Mouse (Mus musculus): ENCODE measurements at regions not wholly inside any gene's neighbourhood (a gene's known extent, or its start where the extent isn't known, plus 50 kb on each side); places are given as distances from the start of the nearest gene placed in this dataset.

- TF ChIP-seq CTCF (conservative IDR thresholded peaks at IDR 0.05; ENCODE audit: insufficient read depth, insufficient read length, low read depth, low read length) (no peak), POLR2A (IDR thresholded peaks at IDR 0.05; ENCODE audit: low read depth, low read length) (no peak)
- H3K36me3 ChIP-seq (ENCODE audit: control insufficient read depth, insufficient read depth, low read length): no peaks in the 10 kb centered on the region
- WGBS: 86% methylated on average over 6 of the region's 6 CpGs
- no peak for DNase-seq
- H3K4me3 ChIP-seq (ENCODE audit: insufficient read depth, low read depth, low read length): no peak overlapping the region
- H3K27ac ChIP-seq (ENCODE audit: insufficient read depth, low read depth, low read length): no peak overlapping the region
- no peaks in the 10 kb centered on the region for H3K4me1 ChIP-seq (ENCODE audit: control insufficient read depth, insufficient read depth, low read length)
- no peaks in the 10 kb centered on the region for H3K27me3 ChIP-seq (replicated peaks; ENCODE audit: control insufficient read depth, insufficient read depth, low read length)
These were observed 96.1 kb upstream of the Zfp507 start for GRCm38 (mm10) chr7:35898701-35899445.

DNA sequence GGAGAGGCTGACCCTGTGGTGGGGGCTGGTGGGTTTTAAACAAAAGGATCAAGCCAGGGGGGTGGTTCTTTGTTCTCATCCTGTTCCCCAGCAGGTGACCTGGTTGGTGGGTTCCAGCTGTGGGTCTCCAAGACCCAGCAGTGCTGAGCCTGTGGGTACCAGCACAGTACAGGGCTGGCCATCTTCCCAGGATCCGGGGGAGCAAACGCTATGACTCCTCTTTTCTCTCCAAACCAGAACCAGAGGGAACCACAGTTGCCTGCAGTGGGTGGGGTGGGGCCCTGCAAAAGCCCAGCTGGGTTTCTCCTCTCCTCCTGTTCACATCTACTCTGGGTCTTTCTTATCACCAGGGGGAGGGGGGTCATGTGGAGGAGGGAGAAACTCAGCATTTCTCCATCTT, 90.5 kb upstream of the Zfp507 start:
- H3K27me3 ChIP-seq (replicated peaks; ENCODE audit: control insufficient read depth, insufficient read depth, low read length): no peaks in the 10 kb centered on the region
- 38% methylated on average over 2 of the region's 2 CpGs for WGBS
- H3K36me3 ChIP-seq (ENCODE audit: control insufficient read depth, insufficient read depth, low read length): no peaks in the 10 kb centered on the region
- no peak for DNase-seq
- H3K27ac ChIP-seq (ENCODE audit: insufficient read depth, low read depth, low read length): no peak overlapping the region
- H3K4me3 ChIP-seq (ENCODE audit: insufficient read depth, low read depth, low read length): no peak overlapping the region
- H3K4me1 ChIP-seq (ENCODE audit: control insufficient read depth, insufficient read depth, low read length): no peaks in the 10 kb centered on the region
- no peak for TF ChIP-seq POLR2A (IDR thresholded peaks at IDR 0.05; ENCODE audit: low read depth, low read length)
- TF ChIP-seq CTCF (conservative IDR thresholded peaks at IDR 0.05; ENCODE audit: insufficient read depth, insufficient read length, low read depth, low read length): no peak

DNA sequence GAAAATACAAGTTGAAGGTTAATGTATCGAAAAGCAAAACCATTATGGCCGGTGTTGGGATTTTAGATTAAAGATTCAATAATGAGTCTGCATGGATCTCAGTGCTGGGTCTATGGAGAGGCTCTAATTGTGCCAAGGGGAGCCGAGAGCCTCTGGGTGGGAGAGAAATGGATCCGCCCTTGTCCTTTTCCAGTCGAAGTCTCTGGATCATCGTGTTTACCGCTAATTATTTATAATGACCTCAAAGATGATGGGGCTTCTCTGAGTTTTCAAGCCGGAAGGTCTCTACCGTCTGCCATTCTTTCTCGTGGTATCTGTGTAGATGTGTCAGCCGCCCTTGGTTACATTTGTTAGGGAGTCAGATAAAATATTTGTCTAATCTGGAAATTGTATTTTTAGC, 83.2 kb upstream of the Zfp507 start:
- WGBS: 87% methylated on average over 11 of the region's 11 CpGs
- no peak for DNase-seq
- no peaks in the 10 kb centered on the region for H3K27me3 ChIP-seq (replicated peaks; ENCODE audit: control insufficient read depth, insufficient read depth, low read length)
- TF ChIP-seq CTCF (conservative IDR thresholded peaks at IDR 0.05; ENCODE audit: insufficient read depth, insufficient read length, low read depth, low read length) (no peak), POLR2A (IDR thresholded peaks at IDR 0.05; ENCODE audit: low read depth, low read length) (no peak)
- no peaks in the 10 kb centered on the region for H3K36me3 ChIP-seq (ENCODE audit: control insufficient read depth, insufficient read depth, low read length)
- H3K27ac ChIP-seq (ENCODE audit: insufficient read depth, low read depth, low read length): no peak overlapping the region
- no peak overlapping the region for H3K4me3 ChIP-seq (ENCODE audit: insufficient read depth, low read depth, low read length)
- H3K4me1 ChIP-seq (ENCODE audit: control insufficient read depth, insufficient read depth, low read length): no peaks in the 10 kb centered on the region

- H3K4me1 ChIP-seq (ENCODE audit: control insufficient read depth, insufficient read depth, low read length): no peaks in the 10 kb centered on the region
- TF ChIP-seq CTCF (conservative IDR thresholded peaks at IDR 0.05; ENCODE audit: insufficient read depth, insufficient read length, low read depth, low read length): peak; percentile 71
- no peak for TF ChIP-seq POLR2A (IDR thresholded peaks at IDR 0.05; ENCODE audit: low read depth, low read length)
- H3K27me3 ChIP-seq (replicated peaks; ENCODE audit: control insufficient read depth, insufficient read depth, low read length): no peaks in the 10 kb centered on the region
- peak; percentile 63 for DNase-seq
- no peak overlapping the region for H3K27ac ChIP-seq (ENCODE audit: insufficient read depth, low read depth, low read length)
- 46% methylated on average over 9 of the region's 9 CpGs for WGBS
- no peak overlapping the region for H3K4me3 ChIP-seq (ENCODE audit: insufficient read depth, low read depth, low read length)
- H3K36me3 ChIP-seq (ENCODE audit: control insufficient read depth, insufficient read depth, low read length): no peaks in the 10 kb centered on the region
These were observed 77.0 kb upstream of the Zfp507 start for GRCm38 (mm10) chr7:35879755-35880304.

GRCm38 (mm10) chr7:35878164-35878563, 75.4 kb upstream of the Zfp507 start:
- DNase-seq: no peak
- Histone ChIP-seq H3K27me3 (replicated peaks; ENCODE audit: control insufficient read depth, insufficient read depth, low read length) (no peaks in the 10 kb centered on the region), H3K4me3 (ENCODE audit: insufficient read depth, low read depth, low read length) (no peak overlapping the region), H3K36me3 (ENCODE audit: control insufficient read depth, insufficient read depth, low read length) (no peaks in the 10 kb centered on the region), H3K4me1 (ENCODE audit: control insufficient read depth, insufficient read depth, low read length) (no peaks in the 10 kb centered on the region), H3K27ac (ENCODE audit: insufficient read depth, low read depth, low read length) (no peak overlapping the region)
- no peak for TF ChIP-seq POLR2A (IDR thresholded peaks at IDR 0.05; ENCODE audit: low read depth, low read length)
- TF ChIP-seq CTCF (conservative IDR thresholded peaks at IDR 0.05; ENCODE audit: insufficient read depth, insufficient read length, low read depth, low read length): no peak
- WGBS: 85% methylated on average over 7 of the region's 7 CpGs

DNA sequence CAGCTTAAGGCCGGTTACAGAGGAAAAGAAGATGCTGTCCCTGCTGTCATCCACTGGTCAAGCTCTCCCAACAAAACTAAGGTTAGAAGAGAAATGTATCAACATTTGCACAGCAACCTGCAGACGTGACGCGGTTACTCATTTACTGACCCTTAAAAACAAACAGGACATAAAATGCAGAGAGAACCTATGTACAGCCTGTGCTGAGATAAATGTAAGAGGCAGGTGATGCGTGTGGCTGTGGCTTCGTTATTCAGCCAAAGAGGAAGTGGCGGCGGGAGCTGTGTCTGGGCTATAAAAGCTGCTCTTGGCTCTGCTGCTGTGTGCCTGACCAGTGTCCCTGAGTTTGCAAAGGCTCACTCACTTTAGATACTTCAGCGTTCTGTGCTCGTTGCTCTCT, 58.2 kb upstream of the Zfp507 start:
- H3K4me3 ChIP-seq (ENCODE audit: insufficient read depth, low read depth, low read length): no peak overlapping the region
- H3K4me1 ChIP-seq (ENCODE audit: control insufficient read depth, insufficient read depth, low read length): no peaks in the 10 kb centered on the region
- TF ChIP-seq CTCF (conservative IDR thresholded peaks at IDR 0.05; ENCODE audit: insufficient read depth, insufficient read length, low read depth, low read length): no peak
- no peak for TF ChIP-seq POLR2A (IDR thresholded peaks at IDR 0.05; ENCODE audit: low read depth, low read length)
- H3K27ac ChIP-seq (ENCODE audit: insufficient read depth, low read depth, low read length): no peak overlapping the region
- H3K27me3 ChIP-seq (replicated peaks; ENCODE audit: control insufficient read depth, insufficient read depth, low read length): no peaks in the 10 kb centered on the region
- 61% methylated on average over 10 of the region's 10 CpGs for WGBS
- DNase-seq: no peak
- no peaks in the 10 kb centered on the region for H3K36me3 ChIP-seq (ENCODE audit: control insufficient read depth, insufficient read depth, low read length)

GRCm38 (mm10) chr7:35859601-35860000, 56.8 kb upstream of the Zfp507 start:
- peak; percentile 16 for DNase-seq
- Histone ChIP-seq H3K36me3 (ENCODE audit: control insufficient read depth, insufficient read depth, low read length) (no peaks in the 10 kb centered on the region), H3K27me3 (replicated peaks; ENCODE audit: control insufficient read depth, insufficient read depth, low read length) (no peaks in the 10 kb centered on the region), H3K4me3 (ENCODE audit: insufficient read depth, low read depth, low read length) (no peak overlapping the region), H3K27ac (ENCODE audit: insufficient read depth, low read depth, low read length) (no peak overlapping the region), H3K4me1 (ENCODE audit: control insufficient read depth, insufficient read depth, low read length) (no peaks in the 10 kb centered on the region)
- WGBS: 18% methylated on average over 3 of the region's 3 CpGs
- TF ChIP-seq CTCF (conservative IDR thresholded peaks at IDR 0.05; ENCODE audit: insufficient read depth, insufficient read length, low read depth, low read length): peak; percentile 57
- TF ChIP-seq POLR2A (IDR thresholded peaks at IDR 0.05; ENCODE audit: low read depth, low read length): no peak
